Mouse (Mus musculus) forebrain, embryonic 13.5 days (tissue): ENCODE measurements around the gene Prkca. TPM values are rescaled to one million over a fixed set of nuclear protein-coding genes. Genes with fewer than 3 reads are reported as not detected.

Experiments used
- ATAC-seq: fragments of 200-750 bp; cut with Nextera tagmentation; 2 replicates; pipeline ENCODE4 v1.8.0; 2017
- H3K27ac ChIP-seq: fragments of 300-500 bp; sonication (generic); 2 replicates; pipeline ENCODE4 v1.5.1; 2015; ENCODE audit warnings: inconsistent platforms, mild to moderate bottlenecking, moderate library complexity
- H3K27me3 ChIP-seq: fragments of 300-500 bp; sonication (generic); 2 replicates; pipeline ENCODE4 v1.6.1; 2015; ENCODE audit warnings: mild to moderate bottlenecking, inconsistent platforms
- H3K36me3 ChIP-seq: fragments of 300-500 bp; sonication (generic); 2 replicates; pipeline ENCODE4 v1.6.1; 2015; ENCODE audit warnings: mild to moderate bottlenecking, inconsistent platforms; ENCODE audit not compliant: poor library complexity, severe bottlenecking
- H3K4me1 ChIP-seq: fragments of 300-500 bp; sonication (generic); 2 replicates; pipeline ENCODE4 v1.6.1; 2015; ENCODE audit warnings: inconsistent platforms
- H3K4me2 ChIP-seq: fragments of 300-500 bp; sonication (generic); 2 replicates; pipeline ENCODE4 v1.6.1; 2015; ENCODE audit warnings: inconsistent platforms, mild to moderate bottlenecking, moderate library complexity
- H3K4me3 ChIP-seq: fragments of 300-500 bp; sonication (generic); 2 replicates; pipeline ENCODE4 v1.5.1; 2015; ENCODE audit warnings: mild to moderate bottlenecking, inconsistent platforms
- H3K9ac ChIP-seq: fragments of 300-500 bp; sonication (generic); 2 replicates; pipeline ENCODE4 v1.6.1; 2015; ENCODE audit warnings: mild to moderate bottlenecking, inconsistent platforms
- H3K9me3 ChIP-seq: fragments of 300-500 bp; sonication (generic); replicated peaks from 2 replicates; pipeline ENCODE4 v1.6.1; 2016; ENCODE audit warnings: inconsistent platforms
- WGBS: fragments of 180-500 bp; shearing (Covaris S2); methylation state at CpG from one replicate; pipeline ENCODE4 v1.1.7; 2015; 5-methylcytosine and 5-hydroxymethylcytosine counted together
- polyA plus RNA-seq: library from polyadenylated mRNA; unstranded; fragments of >200 nt; fragmentation: Nextera tagmentation; extraction: Ambion mirVana; gene quantifications from 2 replicates; pipeline ENCODE4 v1.2.1, GENCODE M21; 2015

Gene Prkca
- polyA plus RNA-seq, 1 experiment from 2014 or later: 4.2 TPM

DNA sequence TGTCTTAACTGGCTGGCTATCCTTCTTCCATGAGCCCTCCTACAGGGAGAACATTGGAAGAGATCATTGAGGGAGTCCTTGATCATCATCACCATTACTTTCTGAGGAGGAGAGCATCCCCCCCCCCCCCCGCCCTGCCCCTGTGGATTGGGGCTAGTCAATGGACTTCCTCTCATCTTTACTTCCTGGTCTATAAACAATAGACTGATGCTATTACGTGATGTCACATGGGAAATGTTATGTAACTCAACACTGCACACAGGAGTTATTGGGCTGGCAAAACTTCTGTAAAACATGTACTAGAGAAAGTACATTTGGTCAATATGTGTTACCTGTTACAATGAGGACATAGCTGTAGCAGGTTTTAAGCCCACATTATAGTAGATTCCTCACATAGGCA, 302.9 kb downstream of the Prkca start:
- 67% methylated on average over 2 of the region's 2 CpGs for WGBS

DNA sequence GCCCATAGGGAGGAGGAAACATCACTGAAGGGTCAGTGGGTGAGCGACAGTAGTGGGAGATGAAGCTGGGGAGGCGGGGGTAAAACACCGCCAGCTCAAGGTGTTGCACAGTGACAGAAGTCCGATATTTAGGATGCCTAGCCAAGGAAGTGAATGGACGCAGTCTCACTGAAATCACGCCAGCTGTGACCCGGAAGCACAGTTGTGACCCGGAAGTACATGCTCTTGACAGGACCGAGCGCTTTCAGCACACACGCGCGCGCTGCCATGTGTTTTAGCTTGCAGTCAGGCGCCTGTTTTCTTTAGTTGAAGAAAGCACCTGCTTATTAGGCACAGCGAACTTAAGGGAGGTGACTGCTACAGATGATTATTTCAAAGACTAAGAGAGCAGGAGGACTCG, 304.0 kb downstream of the Prkca start:
- no peaks in the 10 kb centered on the region for H3K36me3 ChIP-seq
- H3K27ac ChIP-seq: no peak overlapping the region
- H3K4me1 ChIP-seq: peaks cover 18% of the 10 kb centered on the region
- H3K4me3 ChIP-seq: no peak overlapping the region
- 93% methylated on average over 17 of the region's 17 CpGs for WGBS
- H3K9ac ChIP-seq: no peak overlapping the region
- ATAC-seq: no peak
- H3K9me3 ChIP-seq: no peaks in the 10 kb centered on the region
- 0 out of 2 replicates have a peak, but pooled peaks cover 2% of the 10 kb centered on the region for H3K27me3 ChIP-seq
- no peak overlapping the region for H3K4me2 ChIP-seq

More for the DNA sequence above, 302.9 kb downstream of the Prkca start:
- Histone ChIP-seq H3K4me2 (no peak overlapping the region), H3K4me1 (peaks cover 17% of the 10 kb centered on the region; the same call in 1 of the 2 replicates), H3K27ac (no peak overlapping the region), H3K27me3 (0 out of 2 replicates have a peak, but pooled peaks cover 2% of the 10 kb centered on the region), H3K4me3 (no peak overlapping the region), H3K36me3 (no peaks in the 10 kb centered on the region), H3K9ac (no peak overlapping the region), H3K9me3 (no peaks in the 10 kb centered on the region)
- no peak for ATAC-seq

DNA sequence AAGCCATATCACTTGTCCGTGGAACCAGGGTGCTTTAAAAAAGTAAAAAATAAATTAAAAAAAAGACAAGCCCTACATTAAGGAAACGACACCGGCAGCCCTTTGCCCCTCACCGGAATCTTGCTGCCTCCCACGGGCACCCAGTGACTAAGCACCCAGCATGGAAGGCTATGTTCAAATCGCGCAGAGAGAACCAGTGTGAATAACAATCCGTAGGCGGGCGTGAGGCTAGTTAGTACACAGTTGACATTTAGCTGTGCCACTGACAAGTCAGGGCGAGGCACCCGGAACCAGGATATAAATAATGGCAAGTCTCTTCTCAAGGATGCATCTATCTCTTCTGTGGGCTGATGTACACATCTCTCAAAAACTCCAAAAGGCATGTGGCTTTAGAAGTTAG, 304.7 kb downstream of the Prkca start:
- no peak for ATAC-seq
- Histone ChIP-seq H3K27ac (no peak overlapping the region), H3K27me3 (0 out of 2 replicates have a peak, but pooled peaks cover 2% of the 10 kb centered on the region), H3K36me3 (no peaks in the 10 kb centered on the region), H3K4me2 (no peak overlapping the region), H3K4me3 (no peak overlapping the region), H3K9me3 (no peaks in the 10 kb centered on the region), H3K9ac (no peak overlapping the region), H3K4me1 (peaks cover 26% of the 10 kb centered on the region)
- 87% methylated on average over 12 of the region's 12 CpGs for WGBS

DNA sequence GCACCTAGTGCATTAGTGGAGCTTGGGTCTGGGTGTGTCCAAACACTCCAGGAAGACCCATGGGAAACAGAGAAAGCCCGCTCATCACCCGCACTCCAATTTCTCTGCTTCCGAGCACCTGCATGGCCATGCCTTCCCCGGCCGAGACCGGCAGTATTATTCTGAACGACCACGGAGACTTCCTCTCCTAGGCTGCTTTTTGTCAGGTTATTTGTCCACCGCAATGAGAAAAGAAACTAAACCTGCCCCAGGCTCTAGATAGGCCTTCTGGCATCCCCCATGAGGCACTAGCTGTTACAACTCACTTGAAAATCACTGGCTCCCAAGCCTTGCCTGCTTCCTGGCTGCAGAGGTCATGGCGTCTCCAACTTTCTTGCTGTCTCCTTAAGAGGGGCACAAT, 307.4 kb downstream of the Prkca start:
- no peak overlapping the region for H3K27ac ChIP-seq
- ATAC-seq: no peak
- H3K4me1 ChIP-seq: peaks cover 29% of the 10 kb centered on the region
- H3K27me3 ChIP-seq: 0 out of 2 replicates have a peak, but pooled peaks cover 2% of the 10 kb centered on the region
- H3K4me3 ChIP-seq: no peak overlapping the region
- no peaks in the 10 kb centered on the region for H3K9me3 ChIP-seq
- no peak overlapping the region for H3K9ac ChIP-seq
- WGBS: 92% methylated on average over 10 of the region's 10 CpGs
- no peaks in the 10 kb centered on the region for H3K36me3 ChIP-seq
- no peak overlapping the region for H3K4me2 ChIP-seq

DNA sequence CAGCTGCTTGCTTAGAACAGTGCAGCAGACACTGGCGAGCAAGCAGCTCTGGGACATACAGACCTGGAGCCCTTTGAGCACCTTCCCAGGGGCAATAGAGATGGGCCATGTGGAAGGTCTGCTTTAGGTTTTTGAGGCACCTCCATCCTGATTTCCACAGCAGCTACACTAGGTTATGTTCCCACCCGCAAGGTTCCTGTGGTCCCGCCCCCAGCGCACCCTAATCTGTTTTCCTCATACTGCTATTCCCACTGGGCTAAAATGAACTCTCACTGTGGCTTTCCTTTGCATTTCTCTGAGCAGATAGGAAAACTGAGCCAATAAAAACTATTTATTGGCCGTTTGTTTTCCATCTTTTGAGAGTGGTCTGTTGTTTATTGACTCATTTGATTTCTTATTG, 308.0 kb downstream of the Prkca start:
- no peak for ATAC-seq
- no peak overlapping the region for H3K4me3 ChIP-seq
- 0 out of 2 replicates have a peak, but pooled peaks cover 2% of the 10 kb centered on the region for H3K27me3 ChIP-seq
- no peak overlapping the region for H3K4me2 ChIP-seq
- H3K27ac ChIP-seq: no peak overlapping the region
- peaks cover 29% of the 10 kb centered on the region for H3K4me1 ChIP-seq
- H3K36me3 ChIP-seq: no peaks in the 10 kb centered on the region
- H3K9me3 ChIP-seq: no peaks in the 10 kb centered on the region
- H3K9ac ChIP-seq: no peak overlapping the region
- WGBS: 81% methylated on average over 5 of the region's 5 CpGs

DNA sequence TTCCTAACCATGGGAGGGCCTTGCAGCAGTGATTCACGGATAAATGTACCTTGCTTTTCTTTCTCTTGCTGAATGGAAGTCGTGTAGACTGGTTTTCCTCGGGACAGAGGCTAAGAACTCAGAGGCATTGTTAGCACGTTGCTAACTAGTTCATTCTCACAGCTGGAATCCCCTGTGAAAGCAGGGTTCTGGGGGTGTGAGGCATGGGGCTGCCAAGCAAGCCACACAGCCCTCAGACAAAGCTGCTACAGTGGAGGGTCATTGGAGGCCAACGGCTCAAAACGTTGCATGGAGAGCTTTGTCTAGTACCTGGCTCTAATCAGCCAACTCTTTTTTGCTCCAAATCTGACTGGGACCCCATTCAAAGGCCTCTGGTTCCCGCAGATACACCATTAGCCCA, 309.4 kb downstream of the Prkca start:
- Histone ChIP-seq H3K9me3 (no peaks in the 10 kb centered on the region), H3K36me3 (no peaks in the 10 kb centered on the region), H3K4me2 (no peak overlapping the region), H3K9ac (no peak overlapping the region), H3K27ac (no peak overlapping the region), H3K27me3 (no peaks in the 10 kb centered on the region), H3K4me3 (no peak overlapping the region), H3K4me1 (peaks cover 29% of the 10 kb centered on the region)
- no peak; the same call in 1 of the 2 replicates for ATAC-seq
- 4% methylated on average over 7 of the region's 7 CpGs for WGBS

DNA sequence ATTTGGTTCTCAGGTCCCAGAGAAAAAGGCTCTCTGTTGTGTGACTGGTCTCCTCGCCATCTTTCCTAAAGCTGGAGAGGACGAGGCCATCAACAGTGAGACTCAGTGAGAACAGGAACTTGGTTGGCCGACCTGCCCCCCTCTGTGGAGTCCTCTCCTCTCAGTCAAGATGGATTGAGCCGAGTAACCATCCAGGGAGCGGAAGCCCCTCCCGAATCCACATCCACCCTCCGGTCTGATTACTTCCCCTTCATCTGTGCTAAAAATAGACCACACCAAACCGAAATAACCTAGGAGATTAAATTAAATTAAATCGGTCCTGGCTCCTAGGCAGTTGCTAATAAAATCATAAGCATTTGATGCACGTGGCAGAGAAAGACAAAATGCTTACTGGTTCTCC, 311.2 kb downstream of the Prkca start:
- WGBS: 83% methylated on average over 10 of the region's 10 CpGs
- H3K9me3 ChIP-seq: no peaks in the 10 kb centered on the region
- no peaks in the 10 kb centered on the region for H3K36me3 ChIP-seq
- no peak overlapping the region for H3K9ac ChIP-seq
- no peaks in the 10 kb centered on the region for H3K27me3 ChIP-seq
- H3K27ac ChIP-seq: no peak overlapping the region
- H3K4me3 ChIP-seq: no peak overlapping the region
- no peak for ATAC-seq
- no peak overlapping the region for H3K4me2 ChIP-seq
- H3K4me1 ChIP-seq: peaks cover 13% of the 10 kb centered on the region

DNA sequence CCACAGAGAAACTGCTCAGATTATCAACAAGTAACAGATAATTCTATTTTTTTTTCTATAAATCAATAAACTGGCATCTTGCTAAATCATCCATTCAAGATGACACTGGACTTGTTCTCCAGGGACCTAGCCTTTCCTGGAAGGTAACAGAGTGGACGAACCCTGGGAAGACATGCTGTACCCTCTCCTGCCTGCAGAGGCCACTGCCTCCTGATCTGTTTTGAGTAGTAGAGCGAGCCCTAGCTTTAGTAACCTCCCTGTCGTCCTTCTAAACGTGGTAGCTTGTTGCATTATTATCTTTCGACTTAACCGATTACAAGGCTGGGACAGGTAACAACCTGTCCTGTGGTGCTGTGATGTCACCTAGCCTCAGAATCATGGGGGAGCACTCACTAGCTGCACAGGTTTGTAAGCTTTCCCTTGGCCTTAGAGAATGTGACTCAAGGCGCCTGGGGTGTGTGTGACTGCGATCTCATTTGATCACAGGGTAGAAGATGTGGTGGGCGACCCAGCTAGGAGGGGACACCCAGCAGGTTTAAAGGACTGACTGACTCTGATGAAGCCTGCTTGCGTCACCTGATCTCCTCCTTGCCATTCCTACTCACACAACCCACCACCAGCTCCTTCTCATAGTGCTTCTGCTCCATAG, 312.6 kb downstream of the Prkca start:
- WGBS: 54% methylated on average over 10 of the region's 10 CpGs
- H3K36me3 ChIP-seq: no peaks in the 10 kb centered on the region
- H3K4me3 ChIP-seq: no peak overlapping the region
- H3K27me3 ChIP-seq: no peaks in the 10 kb centered on the region
- peak; percentile 72; the same call in 1 of the 2 replicates for ATAC-seq
- no peak overlapping the region for H3K27ac ChIP-seq
- H3K4me2 ChIP-seq: no peak overlapping the region
- H3K9ac ChIP-seq: no peak overlapping the region
- H3K4me1 ChIP-seq: peaks cover 11% of the 10 kb centered on the region
- no peaks in the 10 kb centered on the region for H3K9me3 ChIP-seq

DNA sequence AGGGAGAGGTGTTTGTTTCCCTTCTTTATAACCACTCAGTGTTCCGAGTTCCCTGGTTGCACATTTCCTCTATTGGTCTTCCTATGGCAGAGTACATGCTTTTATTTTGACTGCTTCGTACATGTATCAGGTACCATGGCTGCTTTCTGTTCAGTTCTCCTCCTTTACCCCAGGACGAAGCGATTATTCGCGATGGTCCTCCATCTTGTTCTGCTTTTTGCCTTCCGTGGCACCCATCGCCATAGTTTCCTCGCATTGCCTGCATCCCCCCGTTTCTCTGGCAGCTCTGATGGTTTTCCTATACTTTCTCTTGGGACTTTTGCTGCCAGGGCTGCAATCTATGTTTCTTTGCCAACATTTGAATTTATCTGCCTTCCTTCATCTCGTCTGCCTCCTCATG, 314.4 kb downstream of the Prkca start:
- no peak overlapping the region for H3K4me3 ChIP-seq
- H3K4me1 ChIP-seq: peaks cover 6% of the 10 kb centered on the region
- no peaks in the 10 kb centered on the region for H3K9me3 ChIP-seq
- no peak overlapping the region for H3K9ac ChIP-seq
- H3K27ac ChIP-seq: no peak overlapping the region
- no peak for ATAC-seq
- H3K27me3 ChIP-seq: no peaks in the 10 kb centered on the region
- H3K4me2 ChIP-seq: no peak overlapping the region
- H3K36me3 ChIP-seq: no peaks in the 10 kb centered on the region
- WGBS: 95% methylated on average over 11 of the region's 11 CpGs

DNA sequence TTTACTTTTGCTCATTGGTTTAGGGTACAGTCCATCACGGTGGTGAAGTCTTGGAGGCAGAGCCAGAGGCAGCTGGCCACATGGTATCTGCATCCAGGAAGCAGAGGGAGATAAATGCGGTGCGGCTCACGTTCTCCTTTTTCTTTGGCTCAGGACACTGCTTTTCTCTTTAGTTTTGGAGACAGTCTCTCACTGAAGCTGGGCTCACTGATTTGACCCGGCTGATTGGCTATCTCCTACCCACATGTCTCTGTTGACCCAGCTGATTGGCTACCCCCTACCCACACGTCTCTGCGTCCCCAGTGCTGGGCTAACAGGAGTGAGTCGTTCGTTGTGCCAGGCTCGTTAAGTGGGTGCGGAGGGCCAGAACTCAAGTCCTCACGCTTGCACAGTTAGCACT, 315.3 kb downstream of the Prkca start:
- Histone ChIP-seq H3K27me3 (no peaks in the 10 kb centered on the region), H3K27ac (no peak overlapping the region), H3K36me3 (no peaks in the 10 kb centered on the region), H3K4me3 (no peak overlapping the region), H3K4me2 (no peak overlapping the region), H3K9ac (no peak overlapping the region), H3K4me1 (0 out of 2 replicates have a peak, but pooled peaks cover 2% of the 10 kb centered on the region), H3K9me3 (no peaks in the 10 kb centered on the region)
- 74% methylated on average over 12 of the region's 12 CpGs for WGBS
- ATAC-seq: no peak

DNA sequence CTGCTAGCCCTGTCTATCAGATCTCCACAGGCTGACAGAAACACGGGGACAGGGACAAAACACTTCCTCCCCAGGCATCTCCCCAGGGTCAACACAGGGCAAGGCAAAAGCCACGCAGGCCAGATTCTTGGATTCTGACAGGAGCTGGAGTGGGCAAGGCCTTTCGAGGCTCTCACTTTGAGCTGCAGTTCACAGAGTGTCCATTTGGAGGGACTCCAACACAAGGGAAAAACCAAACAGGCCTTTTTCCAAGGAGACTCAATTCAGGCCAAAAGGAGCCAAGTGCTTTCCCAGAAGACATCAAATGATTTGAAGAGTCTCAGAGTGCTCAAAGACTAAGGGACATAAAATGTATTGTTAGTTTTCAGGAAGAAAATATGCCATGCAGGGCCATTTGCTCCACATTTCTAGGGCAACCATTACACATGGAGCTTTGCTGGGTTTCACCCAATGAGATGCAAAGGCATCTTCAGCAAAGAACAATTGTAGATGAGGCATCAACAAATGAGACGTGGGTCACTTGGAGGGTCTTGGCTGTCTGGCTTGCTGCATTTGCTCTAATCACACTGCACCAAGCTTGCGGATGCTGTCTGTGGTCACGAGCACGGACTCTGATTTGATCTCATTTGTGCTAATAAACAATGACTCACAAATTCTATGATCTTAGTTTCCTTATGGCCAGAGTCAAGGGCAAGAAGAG, 317.9 kb downstream of the Prkca start:
- Histone ChIP-seq H3K36me3 (no peaks in the 10 kb centered on the region), H3K4me1 (no peaks in the 10 kb centered on the region), H3K4me2 (no peak overlapping the region), H3K4me3 (no peak overlapping the region), H3K9ac (no peak overlapping the region), H3K27ac (no peak overlapping the region), H3K27me3 (no peaks in the 10 kb centered on the region), H3K9me3 (no peaks in the 10 kb centered on the region)
- 50% methylated on average over 7 of the region's 7 CpGs for WGBS
- ATAC-seq: peak; percentile 43; the same call in 1 of the 2 replicates

DNA sequence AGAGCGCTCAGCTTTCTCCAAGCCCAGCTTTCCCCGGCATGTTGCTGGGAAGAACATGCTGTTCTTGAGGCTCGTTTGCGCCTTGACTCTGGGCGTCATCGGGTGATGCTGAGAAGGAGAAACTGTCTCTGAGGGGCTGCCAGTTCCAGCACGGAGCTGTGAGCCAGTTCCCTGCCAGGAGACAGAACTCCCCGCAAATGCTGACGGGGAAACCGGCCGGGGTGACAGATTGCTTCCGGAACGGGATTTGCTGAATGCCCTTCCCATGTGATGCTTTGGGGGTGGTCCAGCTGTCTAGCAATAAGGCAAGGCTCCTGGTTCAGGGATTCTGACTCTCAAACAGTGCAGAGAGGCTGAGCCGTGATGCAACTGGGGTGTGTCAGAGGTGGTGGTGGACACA, 320.5 kb downstream of the Prkca start:
- no peaks in the 10 kb centered on the region for H3K36me3 ChIP-seq
- H3K4me1 ChIP-seq: no peaks in the 10 kb centered on the region
- H3K27me3 ChIP-seq: no peaks in the 10 kb centered on the region
- H3K9me3 ChIP-seq: no peaks in the 10 kb centered on the region
- H3K4me2 ChIP-seq: no peak overlapping the region
- H3K4me3 ChIP-seq: no peak overlapping the region
- 70% methylated on average over 14 of the region's 14 CpGs for WGBS
- H3K9ac ChIP-seq: no peak overlapping the region
- ATAC-seq: peak; percentile 81
- no peak overlapping the region for H3K27ac ChIP-seq
